Mouse (Mus musculus) CH12.LX (cell line): Measurements from ENCODE around the gene Cggbp1.

ENCODE experiments used
- CHD2 ChIP-seq: IDR thresholded peaks from 2 replicates; pipeline ENCODE4 v1.6.1; 2011; ENCODE audit warnings: low read length, improper control_type of control experiment
- CTCF ChIP-seq, 2 experiments: IDR thresholded peaks in 1 of 2; conservative IDR thresholded peaks in 1 of 2; 2 replicates each; pipeline ENCODE4 v1.5.1; 2011 to 2012; ENCODE audit warnings: low read depth in 2 of 2, low read length in 2 of 2, improper control_type of control experiment in 1 of 2, inconsistent platforms in 1 of 2, mild to moderate bottlenecking in 1 of 2, moderate library complexity in 1 of 2
- E2F4 ChIP-seq: IDR thresholded peaks from 2 replicates; pipeline ENCODE4 v1.6.1; 2011; ENCODE audit warnings: low read depth, low read length, improper control_type of control experiment; ENCODE audit not compliant: insufficient replicate concordance
- ELF1 ChIP-seq: IDR thresholded peaks from 2 replicates; pipeline ENCODE4 v1.6.1; 2014; ENCODE audit warnings: low read depth, mild to moderate bottlenecking, inconsistent platforms, low read length, improper control_type of control experiment
- ETS1 ChIP-seq: conservative IDR thresholded peaks from 2 replicates; pipeline ENCODE4 v1.6.1; 2012; ENCODE audit warnings: low read depth, mild to moderate bottlenecking, inconsistent platforms, low read length, improper control_type of control experiment, moderate library complexity
- IRF4 ChIP-seq: IDR thresholded peaks from 2 replicates; pipeline ENCODE4 v1.6.1; 2014; ENCODE audit warnings: low read depth, mild to moderate bottlenecking, inconsistent platforms, low read length, improper control_type of control experiment
- POLR2A ChIP-seq: IDR thresholded peaks from 2 replicates; pipeline ENCODE4 v1.6.1; 2011; ENCODE audit warnings: low read depth, mild to moderate bottlenecking, improper control_type of control experiment, low read length
- POLR2AphosphoS2 ChIP-seq: IDR thresholded peaks from 2 replicates; pipeline ENCODE4 v1.6.1; 2011; ENCODE audit warnings: low read depth, low read length, improper control_type of control experiment
- USF1 ChIP-seq: IDR thresholded peaks from 2 replicates; pipeline ENCODE4 v1.6.1; 2014; ENCODE audit warnings: low read depth, mild to moderate bottlenecking, inconsistent platforms, low read length, improper control_type of control experiment

GRCm38 (mm10) chr16:64817094-64817765 lies 34.6 kb upstream of the Cggbp1 start:
- TF ChIP-seq USF1, result no peak
- TF ChIP-seq ELF1, result no peak
- no peak for TF ChIP-seq CHD2
- TF ChIP-seq ETS1, result no peak
- no peak for TF ChIP-seq CTCF (conservative IDR thresholded peaks at IDR 0.05 in 1 of 2, IDR thresholded peaks at IDR 0.05 in 1 of 2; ENCODE audit: low read depth in 2 of 2, low read length in 2 of 2)
- no peak for TF ChIP-seq POLR2A
- no peak for TF ChIP-seq IRF4
- TF ChIP-seq E2F4, result no peak
- no peak for TF ChIP-seq POLR2AphosphoS2
